Mouse (Mus musculus): ENCODE measurements around the gene Cdk5rap1. TPM values are rescaled to one million over a fixed set of nuclear protein-coding genes. Genes with fewer than 3 reads are reported as not detected.
"Not testable (repeated sequence)": the region's sequence is repeated elsewhere in the genome, so short reads cannot be mapped to it uniquely, and the experiment has no call there.

Gene Cdk5rap1
- polyA plus RNA-seq, 1 experiment from 2014 or later = 4.3 TPM

GRCm38 (mm10) chr2:154379103-154379502 lies 6.3 kb upstream of the Cdk5rap1 start:
- WGBS = 87% methylated on average over 7 of the region's 7 CpGs
- H3K9ac ChIP-seq (ENCODE audit: low read depth, low read length) = no peak overlapping the region
- ATAC-seq = no peak
- no peaks in the 10 kb centered on the region for H3K4me1 ChIP-seq (replicated peaks; ENCODE audit: control insufficient read depth, insufficient read depth, low read length)
- no peak overlapping the region for H3K4me3 ChIP-seq (ENCODE audit: low read depth, low read length)
- H3K27me3 ChIP-seq (replicated peaks; ENCODE audit: control insufficient read depth, insufficient read depth, low read length) = no peaks in the 10 kb centered on the region
- no peaks in the 10 kb centered on the region; the same call in 1 of the 2 replicates for H3K36me3 ChIP-seq (ENCODE audit: control insufficient read depth, insufficient read depth)
- no peak overlapping the region for H3K4me2 ChIP-seq (replicated peaks; ENCODE audit: low read depth)
- TF ChIP-seq CTCF (IDR thresholded peaks at IDR 0.05; ENCODE audit: low read depth) = no peak
- no peaks in the 10 kb centered on the region for H3K9me3 ChIP-seq (ENCODE audit: control insufficient read depth)
- no peak overlapping the region for H3K27ac ChIP-seq (ENCODE audit: low read depth, low read length)

DNA sequence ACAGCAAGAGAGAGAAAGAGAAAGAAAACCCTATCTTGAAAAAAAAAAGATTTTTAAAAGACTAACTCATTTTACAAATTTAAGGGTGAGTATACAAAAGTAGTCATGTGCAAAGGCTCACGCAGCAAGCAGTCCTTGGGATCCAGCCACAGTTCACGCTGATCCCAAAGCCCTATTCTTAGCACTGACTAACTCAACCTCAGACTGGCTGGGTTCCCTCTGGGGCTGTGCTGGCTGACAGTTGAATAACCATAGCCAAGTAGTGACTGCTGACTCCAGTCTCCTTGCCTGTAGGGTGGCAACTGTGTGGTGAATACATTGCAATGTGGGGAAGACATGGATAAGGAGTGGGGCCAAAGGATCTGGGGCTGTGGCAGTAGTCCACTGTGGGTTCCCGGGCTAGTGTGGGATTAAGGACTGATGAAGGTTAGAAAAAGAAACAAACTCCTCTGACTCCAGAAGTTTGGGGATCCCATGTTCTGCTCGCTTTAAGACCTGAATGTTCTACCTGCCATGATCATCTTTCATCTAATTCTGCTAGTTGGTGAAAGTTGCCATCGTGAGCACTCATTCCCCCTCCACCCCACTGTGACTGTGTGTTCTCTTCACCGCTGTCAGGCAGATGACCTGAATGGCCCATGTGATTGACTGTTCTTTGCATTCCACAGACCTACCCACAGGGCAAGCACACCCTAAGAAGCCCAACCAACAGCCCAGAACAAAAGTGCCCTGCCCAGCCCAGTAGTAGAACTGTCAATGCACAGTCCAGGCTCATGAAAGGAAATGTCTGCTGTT lies 2.2 kb upstream of the Cdk5rap1 start:
- no peak overlapping the region for H3K9ac ChIP-seq (ENCODE audit: low read depth, low read length)
- H3K9me3 ChIP-seq (ENCODE audit: control insufficient read depth) = no peaks in the 10 kb centered on the region
- H3K27me3 ChIP-seq (replicated peaks; ENCODE audit: control insufficient read depth, insufficient read depth, low read length) = no peaks in the 10 kb centered on the region
- H3K4me2 ChIP-seq (replicated peaks; ENCODE audit: low read depth) = no peak overlapping the region
- no peak for ATAC-seq
- 85% methylated on average over 6 of the region's 6 CpGs for WGBS
- no peak overlapping the region for H3K27ac ChIP-seq (ENCODE audit: low read depth, low read length)
- H3K4me1 ChIP-seq (replicated peaks; ENCODE audit: control insufficient read depth, insufficient read depth, low read length) = no peaks in the 10 kb centered on the region
- no peaks in the 10 kb centered on the region; the same call in 1 of the 2 replicates for H3K36me3 ChIP-seq (ENCODE audit: control insufficient read depth, insufficient read depth)
- no peak overlapping the region for H3K4me3 ChIP-seq (ENCODE audit: low read depth, low read length)
- no peak for TF ChIP-seq CTCF (IDR thresholded peaks at IDR 0.05; ENCODE audit: low read depth)

GRCm38 (mm10) chr2:154373961-154374632 lies 1.3 kb upstream of the Cdk5rap1 start:
- no peak for ATAC-seq
- no peak overlapping the region for H3K9ac ChIP-seq (ENCODE audit: low read depth, low read length)
- H3K27me3 ChIP-seq (replicated peaks; ENCODE audit: control insufficient read depth, insufficient read depth, low read length) = no peaks in the 10 kb centered on the region
- WGBS = 53% methylated on average over 6 of the region's 6 CpGs
- no peaks in the 10 kb centered on the region; the same call in 1 of the 2 replicates for H3K36me3 ChIP-seq (ENCODE audit: control insufficient read depth, insufficient read depth)
- no peak overlapping the region for H3K4me3 ChIP-seq (ENCODE audit: low read depth, low read length)
- H3K27ac ChIP-seq (ENCODE audit: low read depth, low read length) = no peak overlapping the region
- no peaks in the 10 kb centered on the region for H3K9me3 ChIP-seq (ENCODE audit: control insufficient read depth)
- H3K4me2 ChIP-seq (replicated peaks; ENCODE audit: low read depth) = no peak overlapping the region
- TF ChIP-seq CTCF (IDR thresholded peaks at IDR 0.05; ENCODE audit: low read depth) = peak; percentile 76
- H3K4me1 ChIP-seq (replicated peaks; ENCODE audit: control insufficient read depth, insufficient read depth, low read length) = no peaks in the 10 kb centered on the region

GRCm38 (mm10) chr2:154372151-154372829 lies 520 bp downstream of the Cdk5rap1 start:
- ATAC-seq = peak; percentile 92
- Histone ChIP-seq H3K36me3 (ENCODE audit: control insufficient read depth, insufficient read depth) (peaks cover 6% of the 10 kb centered on the region; the same call in 1 of the 2 replicates), H3K9me3 (ENCODE audit: control insufficient read depth) (no peaks in the 10 kb centered on the region), H3K4me1 (replicated peaks; ENCODE audit: control insufficient read depth, insufficient read depth, low read length) (no peaks in the 10 kb centered on the region), H3K27ac (ENCODE audit: low read depth, low read length) (peak overlapping the region; percentile 94), H3K27me3 (replicated peaks; ENCODE audit: control insufficient read depth, insufficient read depth, low read length) (no peaks in the 10 kb centered on the region), H3K4me3 (ENCODE audit: low read depth, low read length) (peak overlapping the region; percentile 81), H3K9ac (ENCODE audit: low read depth, low read length) (peak overlapping the region; percentile 94), H3K4me2 (replicated peaks; ENCODE audit: low read depth) (peak overlapping the region; percentile 74)
- under 1% methylated on average over 42 of the region's 42 CpGs for WGBS
- no peak; the same call in 1 of the 2 replicates for TF ChIP-seq CTCF (IDR thresholded peaks at IDR 0.05; ENCODE audit: low read depth)

- 87% methylated on average over 1 of the region's 1 CpGs for WGBS
- no peak for ATAC-seq
- Histone ChIP-seq H3K27me3 (replicated peaks; ENCODE audit: control insufficient read depth, insufficient read depth, low read length) (no peaks in the 10 kb centered on the region), H3K4me3 (ENCODE audit: low read depth, low read length) (no peak overlapping the region), H3K9me3 (ENCODE audit: control insufficient read depth) (no peaks in the 10 kb centered on the region), H3K4me1 (replicated peaks; ENCODE audit: control insufficient read depth, insufficient read depth, low read length) (no peaks in the 10 kb centered on the region), H3K36me3 (ENCODE audit: control insufficient read depth, insufficient read depth) (peaks cover 43% of the 10 kb centered on the region), H3K27ac (ENCODE audit: low read depth, low read length) (no peak overlapping the region), H3K4me2 (replicated peaks; ENCODE audit: low read depth) (no peak overlapping the region), H3K9ac (ENCODE audit: low read depth, low read length) (no peak overlapping the region)
- no peak for TF ChIP-seq CTCF (IDR thresholded peaks at IDR 0.05; ENCODE audit: low read depth)
Observed at GRCm38 (mm10) chr2:154367510-154367909, 5.3 kb downstream of the Cdk5rap1 start.

- not testable (repeated sequence) for H3K27ac ChIP-seq (ENCODE audit: low read depth, low read length)
Observed at GRCm38 (mm10) chr2:154354000-154354425, 18.8 kb downstream of the Cdk5rap1 start.

More at GRCm38 (mm10) chr2:154354000-154354425, 18.8 kb downstream of the Cdk5rap1 start:
- H3K27me3 ChIP-seq (replicated peaks; ENCODE audit: control insufficient read depth, insufficient read depth, low read length); H3K4me1 ChIP-seq (replicated peaks; ENCODE audit: control insufficient read depth, insufficient read depth, low read length); H3K9me3 ChIP-seq (ENCODE audit: control insufficient read depth): not testable (repeated sequence)
- 57% methylated on average over 15 of the region's 19 CpGs for WGBS
- TF ChIP-seq CTCF (IDR thresholded peaks at IDR 0.05; ENCODE audit: low read depth) = 0 out of 2 replicates have a peak, but pooled peaks have one; percentile 16
- Histone ChIP-seq H3K4me2 (replicated peaks; ENCODE audit: low read depth) (peak overlapping the region; percentile 31; the same call in 1 of the 2 replicates), H3K9ac (ENCODE audit: low read depth, low read length) (peak overlapping the region; percentile 34; the same call in 1 of the 2 replicates), H3K4me3 (ENCODE audit: low read depth, low read length) (peak overlapping the region; percentile 21), H3K36me3 (ENCODE audit: control insufficient read depth, insufficient read depth) (peaks cover 27% of the 10 kb centered on the region)
- peak; percentile 49; the same call in 1 of the 2 replicates for ATAC-seq

Measured in intestine, postnatal 0 days (tissue).